Mouse (Mus musculus): Measurements from ENCODE around the gene Ctsz. TPM values are rescaled to one million over a fixed set of nuclear protein-coding genes. Genes with fewer than 3 reads are reported as not detected.

Ctsz gene
- total and polyA plus RNA-seq, 3 experiments, result 93.7 to 118 TPM; not detected in 1

- peaks cover 5 to 34% of the 10 kb centered on the region in 2 experiments; a peak in 3 of 4 replicates for H3K4me1 ChIP-seq (ENCODE audit: control insufficient read depth in 1 of 2, insufficient read depth in 2 of 2, low read length in 2 of 2)
Observed at GRCm38 (mm10) chr2:174439450-174439838, 605 bp upstream of the Ctsz start.

DNA sequence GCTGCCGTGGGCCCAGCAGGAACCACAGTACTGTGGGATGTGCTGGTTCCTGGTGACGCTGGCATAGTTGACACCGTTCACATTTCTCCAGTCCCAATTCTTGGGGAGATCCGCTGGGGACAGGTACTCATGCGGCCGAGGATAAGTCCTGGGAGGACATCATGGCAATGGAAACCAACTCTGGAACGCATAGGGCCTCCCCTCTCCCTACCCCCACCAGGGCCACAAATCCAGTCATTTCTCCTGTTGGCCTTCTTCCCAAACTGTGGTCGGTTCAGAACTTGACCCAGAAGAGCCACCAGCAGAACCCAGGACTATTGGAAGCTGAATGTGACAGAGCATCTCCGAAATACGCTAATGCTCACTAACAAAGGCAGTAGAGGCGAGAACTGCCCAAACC is 658 bp downstream of the Ctsz start:
- peaks cover 4% of the 10 kb centered on the region; the same call in 1 of the 2 replicates for H3K79me2 ChIP-seq (ENCODE audit: control insufficient read depth, insufficient read depth, low read length, poor library complexity)
- no peak for DNase-seq (ENCODE audit: low read depth, low spot score)
- H3K36me3 ChIP-seq (ENCODE audit: control insufficient read depth in 1 of 2, insufficient read depth in 2 of 2, low read length in 2 of 2), result peaks cover 0 to 16% of the 10 kb centered on the region in 2 experiments; a peak in 2 of 4 replicates
- no peak overlapping the region for H3K27ac ChIP-seq (ENCODE audit: control insufficient read depth, low read depth, low read length)
- no peak for TF ChIP-seq GABPA (IDR thresholded peaks at IDR 0.05; ENCODE audit: low read depth, low read length)
- TF ChIP-seq CTCF (IDR thresholded peaks at IDR 0.05 in 2 of 3, conservative IDR thresholded peaks at IDR 0.05 in 1 of 3; ENCODE audit: control insufficient read depth in 1 of 3, insufficient read depth in 1 of 3, low read depth in 2 of 3, low read length in 3 of 3, poor library complexity in 1 of 3, severe bottlenecking in 1 of 3), result no peak
- no peak for TF ChIP-seq MYB (IDR thresholded peaks at IDR 0.05; ENCODE audit: low read depth, low read length)
- TF ChIP-seq USF2 (IDR thresholded peaks at IDR 0.05; ENCODE audit: borderline replicate concordance in 1 of 2, insufficient read depth in 1 of 2, low read depth in 1 of 2, low read length in 2 of 2), result no peak
- TF ChIP-seq KAT2A (conservative IDR thresholded peaks at IDR 0.05; ENCODE audit: low read depth, low read length), result no peak
- TF ChIP-seq MXI1 (IDR thresholded peaks at IDR 0.05; ENCODE audit: low read depth, low read length), result no peak
- TF ChIP-seq EP300 (IDR thresholded peaks at IDR 0.05; ENCODE audit: low read depth in 1 of 2, low read length in 2 of 2), result no peak
- TF ChIP-seq MYC (IDR thresholded peaks at IDR 0.05; ENCODE audit: low read depth, low read length), result no peak
- TF ChIP-seq CHD2 (IDR thresholded peaks at IDR 0.05; ENCODE audit: low read length), result no peak
- no peak for TF ChIP-seq UBTF (IDR thresholded peaks at IDR 0.05; ENCODE audit: borderline replicate concordance, insufficient read depth, low read depth, low read length)
- TF ChIP-seq USF1 (IDR thresholded peaks at IDR 0.05; ENCODE audit: low read depth, low read length), result no peak
- TF ChIP-seq TAL1 (IDR thresholded peaks at IDR 0.05; ENCODE audit: low read length), result no peak
- peaks cover 5 to 35% of the 10 kb centered on the region in 2 experiments; a peak in 3 of 4 replicates for H3K4me1 ChIP-seq (ENCODE audit: control insufficient read depth in 1 of 2, insufficient read depth in 2 of 2, low read length in 2 of 2)
- H3K9ac ChIP-seq (ENCODE audit: control insufficient read depth, low read depth, low read length, poor library complexity, severe bottlenecking), result peak overlapping the region; percentile 63
- peak overlapping the region; percentile 83 to 96 for H3K4me3 ChIP-seq (ENCODE audit: control insufficient read depth in 1 of 2, insufficient read depth in 1 of 2, low read depth in 2 of 2, low read length in 2 of 2)
- no peaks in the 10 kb centered on the region for H3K27me3 ChIP-seq (ENCODE audit: control insufficient read depth in 1 of 2, insufficient read depth in 2 of 2, low read length in 2 of 2)
- H3K9me3 ChIP-seq (replicated peaks; ENCODE audit: insufficient read depth, low read length), result no peaks in the 10 kb centered on the region

More at GRCm38 (mm10) chr2:174439450-174439838, 605 bp upstream of the Ctsz start:
- Histone ChIP-seq H3K4me3 (ENCODE audit: control insufficient read depth in 1 of 2, insufficient read depth in 1 of 2, low read depth in 2 of 2, low read length in 2 of 2) (peak overlapping the region; percentile 83 to 96), H3K27me3 (ENCODE audit: control insufficient read depth in 1 of 2, insufficient read depth in 2 of 2, low read length in 2 of 2) (no peaks in the 10 kb centered on the region), H3K36me3 (ENCODE audit: control insufficient read depth in 1 of 2, insufficient read depth in 2 of 2, low read length in 2 of 2) (peaks cover 0 to 16% of the 10 kb centered on the region in 2 experiments; a peak in 2 of 4 replicates), H3K27ac (ENCODE audit: control insufficient read depth, low read depth, low read length) (no peak overlapping the region), H3K9me3 (replicated peaks; ENCODE audit: insufficient read depth, low read length) (no peaks in the 10 kb centered on the region), H3K79me2 (ENCODE audit: control insufficient read depth, insufficient read depth, low read length, poor library complexity) (peaks cover 4% of the 10 kb centered on the region; the same call in 1 of the 2 replicates), H3K9ac (ENCODE audit: control insufficient read depth, low read depth, low read length, poor library complexity, severe bottlenecking) (peak overlapping the region; percentile 23)
- DNase-seq (ENCODE audit: low read depth, low spot score), result no peak
- peak in 1 of 2 experiments; percentile 40; a peak in 1 of 4 replicates for TF ChIP-seq EP300 (IDR thresholded peaks at IDR 0.05; ENCODE audit: low read depth in 1 of 2, low read length in 2 of 2)
- TF ChIP-seq MXI1 (IDR thresholded peaks at IDR 0.05; ENCODE audit: low read depth, low read length), result no peak
- no peak for TF ChIP-seq RCOR1 (IDR thresholded peaks at IDR 0.05; ENCODE audit: low read depth, low read length)
- 0 out of 2 replicates have a peak, but pooled peaks have one; percentile 5 for TF ChIP-seq TCF12 (IDR thresholded peaks at IDR 0.05; ENCODE audit: low read depth, low read length)

Data from MEL (cell line).